Mouse (Mus musculus) CH12.LX (cell line): ENCODE results near the gene Sowaha.

Experiments
- CHD2 ChIP-seq: IDR thresholded peaks from 2 replicates; pipeline ENCODE4 v1.6.1; 2011; ENCODE audit warnings: low read length, improper control_type of control experiment
- CTCF ChIP-seq, 2 experiments: IDR thresholded peaks in 1 of 2; conservative IDR thresholded peaks in 1 of 2; 2 replicates each; pipeline ENCODE4 v1.5.1; 2011 to 2012; ENCODE audit warnings: low read depth in 2 of 2, low read length in 2 of 2, improper control_type of control experiment in 1 of 2, inconsistent platforms in 1 of 2, mild to moderate bottlenecking in 1 of 2, moderate library complexity in 1 of 2
- ELF1 ChIP-seq: IDR thresholded peaks from 2 replicates; pipeline ENCODE4 v1.6.1; 2014; ENCODE audit warnings: low read depth, mild to moderate bottlenecking, inconsistent platforms, low read length, improper control_type of control experiment
- EP300 ChIP-seq: IDR thresholded peaks from 2 replicates; pipeline ENCODE4 v1.6.1; 2011; ENCODE audit warnings: low read length, improper control_type of control experiment
- GABPA ChIP-seq: IDR thresholded peaks from 2 replicates; pipeline ENCODE4 v1.6.1; 2012; ENCODE audit warnings: low read depth, low read length, improper control_type of control experiment, inconsistent platforms; ENCODE audit not compliant: insufficient replicate concordance
- JUN ChIP-seq: IDR thresholded peaks from 2 replicates; pipeline ENCODE4 v1.6.1; 2011; ENCODE audit warnings: low read depth, mild to moderate bottlenecking, low read length, improper control_type of control experiment, moderate library complexity; ENCODE audit not compliant: insufficient read depth
- KAT2A ChIP-seq: IDR thresholded peaks from 2 replicates; pipeline ENCODE4 v1.6.1; 2012; ENCODE audit warnings: low read length, improper control_type of control experiment, inconsistent platforms; ENCODE audit not compliant: insufficient replicate concordance
- MAFK ChIP-seq: IDR thresholded peaks from 2 replicates; pipeline ENCODE4 v1.6.1; 2011; ENCODE audit warnings: low read length, improper control_type of control experiment; ENCODE audit not compliant: insufficient replicate concordance
- MAX ChIP-seq: IDR thresholded peaks from 2 replicates; pipeline ENCODE4 v1.6.1; 2011; ENCODE audit warnings: low read length, improper control_type of control experiment
- MYC ChIP-seq: IDR thresholded peaks from 2 replicates; pipeline ENCODE4 v1.6.1; 2011; ENCODE audit warnings: low read depth, mild to moderate bottlenecking, improper control_type of control experiment, low read length
- POLR2A ChIP-seq: IDR thresholded peaks from 2 replicates; pipeline ENCODE4 v1.6.1; 2011; ENCODE audit warnings: low read depth, mild to moderate bottlenecking, improper control_type of control experiment, low read length
- ZC3H11A ChIP-seq: IDR thresholded peaks from 2 replicates; pipeline ENCODE4 v1.6.1; 2012; ENCODE audit warnings: low read depth, mild to moderate bottlenecking, inconsistent platforms, low read length, improper control_type of control experiment

DNA sequence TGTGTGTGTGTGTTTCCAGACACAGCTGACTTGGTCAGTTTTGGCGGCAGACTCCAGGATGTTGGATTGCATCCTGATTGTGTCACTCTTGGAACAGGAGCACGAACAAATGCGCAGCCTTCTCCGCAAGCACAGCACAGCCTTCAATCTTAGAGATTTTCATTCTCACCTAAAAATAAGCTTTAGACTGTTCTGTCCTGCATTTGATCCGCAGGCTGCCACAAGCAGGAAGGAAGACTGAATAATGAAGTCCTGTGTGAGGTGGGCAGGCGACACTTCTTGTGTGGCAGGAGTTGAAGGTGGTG is 49.1 kb upstream of the Sowaha start:
- TF ChIP-seq MAX (no peak), EP300 (no peak), CTCF (conservative IDR thresholded peaks at IDR 0.05 in 1 of 2, IDR thresholded peaks at IDR 0.05 in 1 of 2; ENCODE audit: low read depth in 2 of 2, low read length in 2 of 2) (no peak), JUN (no peak), CHD2 (no peak), ZC3H11A (no peak), POLR2A (no peak), KAT2A (no peak), ELF1 (no peak), MYC (no peak), GABPA (no peak), MAFK (no peak)
